Mouse (Mus musculus): ENCODE data around the gene Jmy.

Jmy gene

GRCm38 (mm10) chr13:93458616-93459015 is 41.0 kb downstream of the Jmy start:
- no peak for DNase-seq (ENCODE audit: low spot score in 2 of 2)

DNA sequence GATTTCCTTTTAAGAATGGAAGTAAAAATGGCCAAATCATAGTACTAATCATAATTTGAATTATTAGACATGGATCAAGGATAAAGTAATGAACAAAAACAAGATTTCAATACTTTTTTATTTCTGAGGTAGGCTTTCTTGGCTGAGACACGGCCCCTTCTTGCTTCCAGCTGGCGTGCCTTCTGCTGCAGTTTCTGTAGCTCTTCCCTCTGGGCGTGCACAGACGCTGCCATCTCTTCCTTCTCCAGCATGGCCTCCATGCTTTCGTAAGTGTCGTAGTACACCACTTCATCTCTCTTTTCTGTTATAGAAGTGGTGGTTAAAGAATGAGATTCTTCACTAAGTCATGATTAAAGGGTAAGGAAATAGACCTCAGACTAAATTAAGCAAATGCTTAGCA is 46.3 kb downstream of the Jmy start:
- no peak for DNase-seq (ENCODE audit: low spot score in 2 of 2)

DNA sequence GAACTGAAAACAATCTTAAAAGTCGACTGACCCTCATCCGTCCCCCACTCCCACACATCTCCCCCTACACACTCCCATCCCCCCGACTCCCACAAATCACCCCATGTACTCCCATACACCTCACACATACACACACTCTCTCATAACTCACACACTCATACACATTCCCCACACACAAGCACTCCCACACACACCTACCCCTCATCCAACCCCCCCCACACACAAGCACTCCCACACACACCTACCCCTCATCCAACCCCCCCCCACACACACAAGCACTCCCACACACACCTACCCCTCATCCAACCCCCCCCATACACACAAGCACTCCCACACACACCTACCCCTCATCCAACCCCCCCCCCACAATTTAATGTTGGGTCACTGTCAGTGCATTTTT is 59.4 kb downstream of the Jmy start:
- no peak for DNase-seq (ENCODE audit: low spot score in 2 of 2)

DNA sequence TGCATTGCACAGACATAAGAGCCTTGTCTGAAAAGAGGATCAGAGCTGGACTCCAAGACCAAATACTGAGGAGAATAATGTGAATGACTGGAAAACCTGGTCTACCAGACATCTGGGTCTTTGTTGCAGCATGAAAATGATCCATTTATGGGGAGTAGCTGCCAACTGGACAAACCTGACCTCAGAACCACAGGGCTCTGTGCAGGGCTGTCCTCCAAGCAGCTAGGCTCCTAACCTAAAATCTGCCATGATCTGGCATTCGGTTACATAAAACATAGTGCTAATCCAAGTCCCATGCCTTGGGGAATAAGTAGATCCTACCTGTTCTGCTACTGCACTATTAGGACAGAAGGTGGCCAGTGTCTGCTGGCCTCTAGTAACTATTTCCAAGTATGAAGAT is 70.4 kb downstream of the Jmy start:
- no peak for DNase-seq (ENCODE audit: low spot score in 2 of 2)

DNA sequence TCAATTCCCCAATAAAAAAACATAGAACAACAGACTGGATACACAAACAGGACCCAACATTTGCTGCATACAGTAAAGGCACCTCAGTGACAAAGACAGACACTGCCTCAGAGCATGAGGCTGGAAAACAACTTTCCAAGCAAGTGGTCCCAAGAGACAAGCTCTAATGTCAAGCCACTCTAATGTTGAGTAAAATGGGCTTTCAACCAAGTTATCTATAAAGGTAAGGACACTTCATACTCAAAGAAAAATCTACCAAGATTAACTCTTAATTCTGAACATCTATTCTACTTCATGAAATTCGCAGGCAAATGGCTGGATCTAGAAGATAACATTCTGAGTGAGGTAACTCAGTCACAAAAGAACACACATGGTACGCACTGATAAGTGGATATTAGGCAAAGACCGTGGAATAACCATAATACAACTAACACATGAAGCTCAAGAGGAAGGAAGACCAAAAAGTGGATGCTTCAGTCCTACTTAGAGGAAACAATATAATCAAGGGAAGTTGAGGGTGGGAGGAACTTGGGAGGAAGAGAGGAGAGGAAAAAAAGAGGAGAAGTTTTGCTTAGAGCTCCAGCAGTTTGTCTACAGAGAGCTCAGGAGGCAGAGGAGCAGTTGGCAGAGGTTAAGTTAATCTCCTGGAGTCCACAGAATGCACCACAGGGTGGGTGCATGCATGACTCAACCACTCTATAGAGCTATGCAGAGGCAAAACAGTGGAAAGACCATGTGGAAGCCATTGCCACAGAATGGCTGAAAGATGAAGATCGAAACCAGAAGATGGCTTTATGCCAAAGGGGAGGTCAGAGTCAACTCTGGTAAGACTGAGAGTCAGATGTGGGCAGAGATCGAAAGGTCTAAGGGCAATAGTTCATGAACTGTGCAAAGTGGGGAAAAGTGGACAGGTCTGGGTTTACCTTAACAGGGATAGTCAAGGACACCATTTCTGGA is 71.4 kb downstream of the Jmy start:
- peak; percentile 32 to 40 for DNase-seq (ENCODE audit: low spot score in 2 of 2)

DNA sequence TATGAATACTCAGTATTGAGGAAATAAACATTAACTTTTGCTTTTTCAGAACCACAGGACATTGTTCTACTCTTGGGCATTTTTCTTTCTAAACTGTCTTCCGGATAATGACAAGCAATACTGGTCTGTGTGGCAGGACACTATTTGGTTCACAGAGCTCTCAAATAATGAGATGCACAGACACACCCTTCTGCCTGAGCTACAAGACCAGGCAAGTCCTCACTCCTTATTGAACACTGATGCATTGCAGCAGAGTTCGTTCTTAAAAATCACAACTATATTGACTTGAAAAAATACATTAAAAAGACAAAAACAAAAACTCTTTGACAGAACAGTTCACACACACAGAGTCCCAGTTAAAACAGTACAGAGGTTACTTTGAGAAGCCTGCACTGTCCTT is 76.4 kb downstream of the Jmy start:
- DNase-seq (ENCODE audit: low spot score in 2 of 2) = no peak

DNA sequence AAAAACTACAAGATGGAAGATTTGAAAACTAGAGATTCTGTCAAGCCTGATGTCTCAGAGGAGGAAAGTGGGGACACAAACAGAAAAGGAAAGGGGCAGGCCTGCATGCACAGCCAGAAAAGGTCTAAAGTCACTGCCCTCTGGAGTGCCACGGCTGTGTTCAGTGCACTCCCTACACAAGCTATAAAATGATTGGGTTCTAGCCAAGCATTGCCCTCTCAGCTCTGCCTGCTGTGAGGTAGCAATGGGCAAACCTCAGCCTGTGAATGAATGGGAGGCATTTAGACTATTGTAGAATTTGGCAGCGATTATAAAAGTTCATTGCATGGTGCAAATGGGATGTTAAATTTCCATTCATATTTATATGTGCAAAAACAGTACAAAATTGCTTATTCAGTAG is 79.8 kb downstream of the Jmy start:
- no peak for DNase-seq (ENCODE audit: low spot score in 2 of 2)

DNA sequence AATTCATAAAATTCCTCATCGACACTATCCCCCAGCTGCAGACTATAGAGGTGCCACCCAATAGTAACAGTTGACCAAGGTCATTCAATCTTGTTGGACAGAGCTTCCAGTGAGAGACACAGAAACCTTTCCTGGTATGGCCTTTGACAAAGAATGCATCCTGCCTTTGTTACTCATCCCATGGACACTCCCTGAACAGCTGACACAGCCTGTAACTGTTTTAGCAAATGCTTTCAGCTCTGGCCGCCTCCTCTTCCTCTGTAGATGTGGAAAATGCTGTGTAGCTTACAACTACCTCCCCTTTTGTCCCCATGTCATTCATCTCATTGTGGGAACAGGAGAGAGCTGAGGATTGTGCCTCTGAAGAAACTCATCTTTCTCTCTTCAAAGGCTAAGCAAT is 81.3 kb downstream of the Jmy start:
- DNase-seq (ENCODE audit: low spot score in 2 of 2) = no peak

- DNase-seq (ENCODE audit: low spot score in 2 of 2) = no peak
Observed at GRCm38 (mm10) chr13:93415055-93415454, 84.6 kb downstream of the Jmy start.

GRCm38 (mm10) chr13:93410343-93410742 is 89.3 kb downstream of the Jmy start:
- DNase-seq (ENCODE audit: low spot score in 2 of 2) = no peak

- no peak for DNase-seq (ENCODE audit: low spot score in 2 of 2)
Observed at GRCm38 (mm10) chr13:93406855-93407254, 92.8 kb downstream of the Jmy start.

DNA sequence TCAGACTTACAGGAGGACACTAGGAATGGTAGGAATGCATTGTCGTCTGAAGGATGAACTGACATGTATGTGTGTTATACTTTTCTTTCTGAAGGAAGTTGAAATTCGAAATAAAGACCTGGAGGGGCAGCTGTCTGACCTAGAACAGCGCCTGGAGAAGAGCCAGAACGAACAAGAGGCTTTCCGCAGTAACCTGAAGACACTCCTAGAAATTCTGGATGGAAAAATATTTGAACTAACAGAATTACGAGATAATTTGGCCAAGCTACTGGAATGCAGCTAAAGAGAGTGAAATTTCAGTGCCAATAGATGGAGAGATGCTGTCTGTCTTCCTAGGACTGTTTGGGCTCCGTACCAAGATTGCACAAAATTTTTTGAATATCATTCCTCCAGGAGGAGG is 97.7 kb downstream of the Jmy start:
- no peak for DNase-seq (ENCODE audit: low spot score in 2 of 2)

GRCm38 (mm10) chr13:93399710-93400216 is 99.8 kb downstream of the Jmy start:
- no peak for DNase-seq (ENCODE audit: low spot score in 2 of 2)

GRCm38 (mm10) chr13:93389242-93389625 is 110.4 kb downstream of the Jmy start:
- DNase-seq (ENCODE audit: low spot score in 2 of 2) = no peak

GRCm38 (mm10) chr13:93388594-93389241 is 110.9 kb downstream of the Jmy start:
- DNase-seq (ENCODE audit: low spot score in 2 of 2) = peak in 1 of 2 experiments; percentile 35

GRCm38 (mm10) chr13:93387440-93387839 is 112.2 kb downstream of the Jmy start:
- DNase-seq (ENCODE audit: low spot score in 2 of 2) = peak in 1 of 2 experiments; percentile 39

GRCm38 (mm10) chr13:93385147-93385546 is 114.5 kb downstream of the Jmy start:
- no peak for DNase-seq (ENCODE audit: low spot score in 2 of 2)

GRCm38 (mm10) chr13:93384481-93384880 is 115.1 kb downstream of the Jmy start:
- no peak for DNase-seq (ENCODE audit: low spot score in 2 of 2)

DNA sequence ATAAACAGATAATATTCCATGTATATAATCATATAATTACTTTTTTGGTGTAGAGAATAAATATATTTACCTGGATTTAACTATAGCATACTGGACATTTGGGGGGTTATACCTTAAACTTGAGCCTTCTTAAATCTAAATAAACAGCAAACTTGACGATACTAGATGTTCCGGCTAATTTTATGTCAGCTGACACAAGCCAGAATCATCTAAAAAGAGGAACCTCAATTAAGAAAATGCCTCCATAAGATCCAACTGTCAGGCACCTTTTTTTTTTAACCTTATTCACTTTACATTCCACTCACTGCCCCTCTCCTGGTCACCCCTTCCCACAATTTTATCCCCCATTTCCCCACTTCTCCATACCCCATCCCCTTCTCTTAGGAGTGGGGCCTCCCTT is 116.0 kb downstream of the Jmy start:
- no peak for DNase-seq (ENCODE audit: low spot score in 2 of 2)

DNA sequence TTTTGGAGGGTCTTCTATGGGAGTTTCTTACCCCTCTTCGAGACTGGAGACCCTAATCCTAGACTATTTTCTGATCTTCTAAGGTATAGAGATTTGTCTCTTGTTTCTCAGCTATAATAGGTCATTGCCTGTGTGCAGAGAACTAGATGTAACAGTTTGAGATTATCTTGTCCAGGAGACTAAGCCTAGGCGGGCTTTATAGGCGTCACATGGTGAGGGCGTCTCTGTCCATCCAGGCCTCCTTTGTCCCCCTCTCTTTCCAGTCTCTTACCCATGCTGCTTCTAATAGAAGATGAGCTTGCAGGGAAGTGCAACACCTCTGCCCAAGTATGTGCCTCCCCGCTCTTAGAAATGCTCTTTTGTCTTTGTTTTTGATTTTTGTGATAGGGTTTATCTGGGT is 116.5 kb downstream of the Jmy start:
- DNase-seq (ENCODE audit: low spot score in 2 of 2) = no peak

GRCm38 (mm10) chr13:93381301-93381700 is 118.3 kb downstream of the Jmy start:
- DNase-seq (ENCODE audit: low spot score in 2 of 2) = peak in 1 of 2 experiments; percentile 65

GRCm38 (mm10) chr13:93380399-93381063 is 119.1 kb downstream of the Jmy start:
- DNase-seq (ENCODE audit: low spot score in 2 of 2) = peak in 1 of 2 experiments; percentile 52
